Mouse (Mus musculus) erythroblast, embryonic 14.5 days (primary cell): ENCODE measurements around the gene Dach2.

ENCODE experiments used
- GATA1 ChIP-seq: IDR thresholded peaks from 2 replicates; pipeline ENCODE4 v1.6.1; 2012; ENCODE audit warnings: low read length, inconsistent platforms, mixed read lengths
- TAL1 ChIP-seq: IDR thresholded peaks from 3 replicates; pipeline ENCODE4 v1.6.1; 2012; ENCODE audit warnings: low read length, inconsistent platforms, mixed read lengths

- TF ChIP-seq TAL1 (no peak), GATA1 (no peak)
These were observed 184.8 kb downstream of the Dach2 start for GRCm38 (mm10) chrX:113482131-113482530.
